Mouse (Mus musculus) hindbrain, embryonic 11.5 days (tissue): ENCODE results near the gene A430033K04Rik. TPM values are rescaled to one million over a fixed set of nuclear protein-coding genes. Genes with fewer than 3 reads are reported as not detected.

ENCODE experiments used
- ATAC-seq: fragments of 200-750 bp; cut with Nextera tagmentation; 2 replicates; pipeline ENCODE4 v1.8.0; 2017; ENCODE audit warnings: mild to moderate bottlenecking, moderate TSS enrichment, moderate library complexity; ENCODE audit not compliant: low FRiP score
- DNase-seq: peaks from one replicate; pipeline ENCODE4 v3.0.0-alpha.2; 2015; ENCODE audit warnings: low spot score
- H3K27ac ChIP-seq: fragments of 300-500 bp; sonication (generic); 2 replicates; pipeline ENCODE4 v1.5.1; 2014; ENCODE audit warnings: mild to moderate bottlenecking, low read depth, low read length
- H3K27me3 ChIP-seq: fragments of 300-500 bp; sonication (generic); 2 replicates; pipeline ENCODE4 v1.6.1; 2014; ENCODE audit warnings: mild to moderate bottlenecking, low read length, moderate library complexity, mixed read lengths; ENCODE audit not compliant: control insufficient read depth, insufficient read depth
- H3K36me3 ChIP-seq: fragments of 300-500 bp; sonication (generic); 2 replicates; pipeline ENCODE4 v1.6.1; 2014; ENCODE audit warnings: mild to moderate bottlenecking, low read length, moderate library complexity, mixed read lengths; ENCODE audit not compliant: control insufficient read depth, insufficient read depth
- H3K4me1 ChIP-seq: fragments of 300-500 bp; sonication (generic); replicated peaks from 2 replicates; pipeline ENCODE4 v1.6.1; 2014; ENCODE audit warnings: low read length, mixed read lengths; ENCODE audit not compliant: control insufficient read depth, insufficient read depth
- H3K4me2 ChIP-seq: fragments of 300-500 bp; sonication (generic); replicated peaks from 2 replicates; pipeline ENCODE4 v1.6.1; 2014; ENCODE audit warnings: mild to moderate bottlenecking, low read depth, low read length
- H3K4me3 ChIP-seq: fragments of 300-500 bp; sonication (generic); 2 replicates; pipeline ENCODE4 v1.5.1; 2014; ENCODE audit warnings: low read depth, low read length
- H3K9ac ChIP-seq: fragments of 300-500 bp; sonication (generic); 2 replicates; pipeline ENCODE4 v1.6.1; 2014; ENCODE audit warnings: low read depth, low read length
- H3K9me3 ChIP-seq: fragments of 300-500 bp; sonication (generic); 2 replicates; pipeline ENCODE4 v1.6.1; 2016; ENCODE audit warnings: low read length; ENCODE audit not compliant: control insufficient read depth
- WGBS: fragments of 180-500 bp; shearing (Covaris S2); extraction: QIAGEN DNeasy Blood & Tissue Kit; methylation state at CpG from one replicate; pipeline ENCODE4 v1.1.7; 2014; 5-methylcytosine and 5-hydroxymethylcytosine counted together
- polyA plus RNA-seq: library from polyadenylated mRNA; unstranded; fragments of >200 nt; fragmentation: Nextera tagmentation; extraction: Ambion mirVana; gene quantifications from 2 replicates; pipeline ENCODE4 v1.2.1, GENCODE M21; 2014

A430033K04Rik gene
- polyA plus RNA-seq, 1 experiment from 2014 or later = 12.4 TPM

GRCm38 (mm10) chr5:138641761-138642160, 19.1 kb downstream of the A430033K04Rik start:
- Histone ChIP-seq H3K27me3 (no peaks in the 10 kb centered on the region), H3K9me3 (no peaks in the 10 kb centered on the region), H3K9ac (no peak overlapping the region), H3K27ac (no peak overlapping the region), H3K4me3 (no peak overlapping the region), H3K36me3 (0 out of 2 replicates have a peak, but pooled peaks cover 2% of the 10 kb centered on the region), H3K4me2 (no peak overlapping the region), H3K4me1 (no peaks in the 10 kb centered on the region)
- WGBS = 93% methylated on average over 3 of the region's 3 CpGs
- ATAC-seq = no peak
- no peak for DNase-seq

GRCm38 (mm10) chr5:138652911-138653310, 30.3 kb downstream of the A430033K04Rik start:
- H3K36me3 ChIP-seq = 0 out of 2 replicates have a peak, but pooled peaks cover 2% of the 10 kb centered on the region
- DNase-seq (no peak), ATAC-seq (no peak)
- no peak overlapping the region for H3K27ac ChIP-seq
- H3K27me3 ChIP-seq = no peaks in the 10 kb centered on the region
- H3K9ac ChIP-seq = no peak overlapping the region
- no peaks in the 10 kb centered on the region for H3K4me1 ChIP-seq
- no peak overlapping the region for H3K4me2 ChIP-seq
- H3K4me3 ChIP-seq = no peak overlapping the region
- WGBS = 90% methylated on average over 1 of the region's 1 CpGs
- no peaks in the 10 kb centered on the region for H3K9me3 ChIP-seq

- H3K4me3 ChIP-seq = no peak overlapping the region
- H3K27me3 ChIP-seq = no peaks in the 10 kb centered on the region
- ATAC-seq (peak; percentile 79; the same call in 1 of the 2 replicates), DNase-seq (peak; percentile 63)
- no peaks in the 10 kb centered on the region for H3K36me3 ChIP-seq
- no peak overlapping the region for H3K9ac ChIP-seq
- no peak overlapping the region for H3K27ac ChIP-seq
- 15% methylated on average over 2 of the region's 2 CpGs for WGBS
- no peaks in the 10 kb centered on the region for H3K9me3 ChIP-seq
- no peak overlapping the region for H3K4me2 ChIP-seq
- H3K4me1 ChIP-seq = no peaks in the 10 kb centered on the region
These were observed 34.0 kb downstream of the A430033K04Rik start for GRCm38 (mm10) chr5:138656477-138657156.

GRCm38 (mm10) chr5:138657407-138657806, 34.7 kb downstream of the A430033K04Rik start:
- ATAC-seq = no peak
- Histone ChIP-seq H3K4me1 (no peaks in the 10 kb centered on the region), H3K4me3 (no peak overlapping the region), H3K9me3 (no peaks in the 10 kb centered on the region), H3K27me3 (no peaks in the 10 kb centered on the region), H3K4me2 (no peak overlapping the region), H3K27ac (no peak overlapping the region), H3K9ac (no peak overlapping the region), H3K36me3 (no peaks in the 10 kb centered on the region)
- no peak for DNase-seq
- WGBS = 93% methylated on average over 3 of the region's 3 CpGs

- H3K27me3 ChIP-seq = no peaks in the 10 kb centered on the region
- no peaks in the 10 kb centered on the region for H3K36me3 ChIP-seq
- DNase-seq (peak; percentile 71), ATAC-seq (0 out of 2 replicates have a peak, but pooled peaks have one; percentile 45)
- 33% methylated on average over 6 of the region's 6 CpGs for WGBS
- H3K4me2 ChIP-seq = no peak overlapping the region
- no peak overlapping the region for H3K27ac ChIP-seq
- no peak overlapping the region for H3K4me3 ChIP-seq
- no peak overlapping the region for H3K9ac ChIP-seq
- no peaks in the 10 kb centered on the region for H3K4me1 ChIP-seq
- H3K9me3 ChIP-seq = no peaks in the 10 kb centered on the region
These were observed 35.2 kb downstream of the A430033K04Rik start for GRCm38 (mm10) chr5:138657854-138658253.

- Histone ChIP-seq H3K4me1 (no peaks in the 10 kb centered on the region), H3K9ac (no peak overlapping the region), H3K4me3 (no peak overlapping the region), H3K27me3 (no peaks in the 10 kb centered on the region), H3K4me2 (no peak overlapping the region), H3K9me3 (no peaks in the 10 kb centered on the region), H3K36me3 (no peaks in the 10 kb centered on the region), H3K27ac (no peak overlapping the region)
- DNase-seq = peak; percentile 84
- no peak for ATAC-seq
- 18% methylated on average over 5 of the region's 5 CpGs for WGBS
These were observed 36.3 kb downstream of the A430033K04Rik start for GRCm38 (mm10) chr5:138658922-138659321.

GRCm38 (mm10) chr5:138683023-138683766, 60.5 kb downstream of the A430033K04Rik start:
- no peaks in the 10 kb centered on the region for H3K27me3 ChIP-seq
- no peak overlapping the region for H3K9ac ChIP-seq
- H3K27ac ChIP-seq = no peak overlapping the region
- no peaks in the 10 kb centered on the region for H3K4me1 ChIP-seq
- no peaks in the 10 kb centered on the region for H3K9me3 ChIP-seq
- no peaks in the 10 kb centered on the region for H3K36me3 ChIP-seq
- WGBS = 76% methylated on average over 8 of the region's 8 CpGs
- ATAC-seq (no peak), DNase-seq (no peak)
- H3K4me3 ChIP-seq = no peak overlapping the region
- H3K4me2 ChIP-seq = no peak overlapping the region

- DNase-seq (no peak), ATAC-seq (no peak)
- H3K27me3 ChIP-seq = no peaks in the 10 kb centered on the region
- H3K4me3 ChIP-seq = no peak overlapping the region
- H3K9me3 ChIP-seq = no peaks in the 10 kb centered on the region
- H3K4me1 ChIP-seq = no peaks in the 10 kb centered on the region
- no peak overlapping the region for H3K9ac ChIP-seq
- no peaks in the 10 kb centered on the region for H3K36me3 ChIP-seq
- H3K4me2 ChIP-seq = no peak overlapping the region
- WGBS = 98% methylated on average over 7 of the region's 7 CpGs
- H3K27ac ChIP-seq = no peak overlapping the region
These were observed 61.2 kb downstream of the A430033K04Rik start for GRCm38 (mm10) chr5:138683821-138684220.

GRCm38 (mm10) chr5:138687453-138687852, 64.8 kb downstream of the A430033K04Rik start:
- 87% methylated on average over 5 of the region's 5 CpGs for WGBS

More at GRCm38 (mm10) chr5:138687453-138687852, 64.8 kb downstream of the A430033K04Rik start:
- no peak overlapping the region for H3K9ac ChIP-seq
- H3K36me3 ChIP-seq = no peaks in the 10 kb centered on the region
- H3K27me3 ChIP-seq = no peaks in the 10 kb centered on the region
- H3K9me3 ChIP-seq = no peaks in the 10 kb centered on the region
- no peak overlapping the region for H3K4me2 ChIP-seq
- ATAC-seq (no peak), DNase-seq (no peak)
- H3K27ac ChIP-seq = no peak overlapping the region
- H3K4me3 ChIP-seq = no peak overlapping the region
- no peaks in the 10 kb centered on the region for H3K4me1 ChIP-seq
